Mouse (Mus musculus): ENCODE results near the gene Lypd6b. TPM values are rescaled to one million over a fixed set of nuclear protein-coding genes. Genes with fewer than 3 reads are reported as not detected.

Gene Lypd6b
- polyA plus RNA-seq, 1 experiment = 1.5 TPM

- Histone ChIP-seq H3K36me3 (ENCODE audit: control insufficient read depth, insufficient read depth, low read length) (no peaks in the 10 kb centered on the region), H3K4me1 (ENCODE audit: control insufficient read depth, insufficient read depth, low read length) (peaks cover 8% of the 10 kb centered on the region), H3K4me3 (ENCODE audit: insufficient read depth, low read depth, low read length) (no peak overlapping the region), H3K27ac (ENCODE audit: insufficient read depth, low read depth, low read length) (no peak overlapping the region), H3K27me3 (replicated peaks; ENCODE audit: control insufficient read depth, insufficient read depth, low read length) (no peaks in the 10 kb centered on the region)
- TF ChIP-seq POLR2A (IDR thresholded peaks at IDR 0.05; ENCODE audit: low read depth, low read length) (no peak), CTCF (conservative IDR thresholded peaks at IDR 0.05; ENCODE audit: insufficient read depth, insufficient read length, low read depth, low read length) (no peak)
- no peak for DNase-seq
- 83% methylated on average over 6 of the region's 6 CpGs for WGBS
These were observed 22.0 kb downstream of the Lypd6b start for GRCm38 (mm10) chr2:49809496-49809895.

DNA sequence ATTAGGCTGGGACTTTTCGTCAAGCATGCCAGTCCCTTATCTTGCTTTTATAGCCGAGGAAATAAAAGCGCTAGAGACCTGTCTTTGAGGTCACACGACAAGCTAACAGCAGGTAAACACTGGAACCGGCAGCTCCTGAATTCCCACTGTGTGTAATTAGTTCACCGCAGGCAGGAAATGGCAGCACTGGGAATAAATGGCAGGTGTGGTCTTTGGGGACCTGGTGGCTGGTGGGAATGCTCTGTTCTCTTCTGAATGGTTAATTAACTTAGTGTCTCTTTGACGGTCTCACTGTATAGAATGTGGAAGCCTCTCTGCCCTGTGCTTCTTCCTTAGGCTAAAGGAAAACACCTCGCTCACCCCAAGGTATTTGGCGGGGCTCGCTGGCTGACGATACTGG is 23.9 kb downstream of the Lypd6b start:
- Histone ChIP-seq H3K4me3 (ENCODE audit: insufficient read depth, low read depth, low read length) (no peak overlapping the region), H3K27ac (ENCODE audit: insufficient read depth, low read depth, low read length) (peak overlapping the region; percentile 66; the same call in 1 of the 2 replicates)

GRCm38 (mm10) chr2:49811871-49812363 is 24.4 kb downstream of the Lypd6b start:
- Histone ChIP-seq H3K36me3 (ENCODE audit: control insufficient read depth, insufficient read depth, low read length) (no peaks in the 10 kb centered on the region), H3K4me3 (ENCODE audit: insufficient read depth, low read depth, low read length) (no peak overlapping the region), H3K4me1 (ENCODE audit: control insufficient read depth, insufficient read depth, low read length) (peaks cover 6% of the 10 kb centered on the region), H3K27ac (ENCODE audit: insufficient read depth, low read depth, low read length) (peak overlapping the region; percentile 66; the same call in 1 of the 2 replicates), H3K27me3 (replicated peaks; ENCODE audit: control insufficient read depth, insufficient read depth, low read length) (no peaks in the 10 kb centered on the region)
- peak; percentile 69 for DNase-seq
- 13% methylated on average over 4 of the region's 4 CpGs for WGBS
- no peak for TF ChIP-seq POLR2A (IDR thresholded peaks at IDR 0.05; ENCODE audit: low read depth, low read length)
- no peak for TF ChIP-seq CTCF (conservative IDR thresholded peaks at IDR 0.05; ENCODE audit: insufficient read depth, insufficient read length, low read depth, low read length)

More for the DNA sequence above, 23.9 kb downstream of the Lypd6b start:
- no peaks in the 10 kb centered on the region for H3K36me3 ChIP-seq (ENCODE audit: control insufficient read depth, insufficient read depth, low read length)
- no peaks in the 10 kb centered on the region for H3K27me3 ChIP-seq (replicated peaks; ENCODE audit: control insufficient read depth, insufficient read depth, low read length)
- peaks cover 6% of the 10 kb centered on the region for H3K4me1 ChIP-seq (ENCODE audit: control insufficient read depth, insufficient read depth, low read length)
- TF ChIP-seq CTCF (conservative IDR thresholded peaks at IDR 0.05; ENCODE audit: insufficient read depth, insufficient read length, low read depth, low read length) (no peak), POLR2A (IDR thresholded peaks at IDR 0.05; ENCODE audit: low read depth, low read length) (no peak)
- 44% methylated on average over 11 of the region's 11 CpGs for WGBS
- DNase-seq = no peak

GRCm38 (mm10) chr2:49813151-49813550 is 25.7 kb downstream of the Lypd6b start:
- no peak overlapping the region for H3K4me3 ChIP-seq (ENCODE audit: insufficient read depth, low read depth, low read length)
- H3K36me3 ChIP-seq (ENCODE audit: control insufficient read depth, insufficient read depth, low read length) = no peaks in the 10 kb centered on the region
- H3K27me3 ChIP-seq (replicated peaks; ENCODE audit: control insufficient read depth, insufficient read depth, low read length) = no peaks in the 10 kb centered on the region
- 75% methylated on average over 4 of the region's 4 CpGs for WGBS
- no peak for DNase-seq
- no peak overlapping the region for H3K27ac ChIP-seq (ENCODE audit: insufficient read depth, low read depth, low read length)
- TF ChIP-seq CTCF (conservative IDR thresholded peaks at IDR 0.05; ENCODE audit: insufficient read depth, insufficient read length, low read depth, low read length) (no peak), POLR2A (IDR thresholded peaks at IDR 0.05; ENCODE audit: low read depth, low read length) (no peak)
- H3K4me1 ChIP-seq (ENCODE audit: control insufficient read depth, insufficient read depth, low read length) = peaks cover 6% of the 10 kb centered on the region

DNA sequence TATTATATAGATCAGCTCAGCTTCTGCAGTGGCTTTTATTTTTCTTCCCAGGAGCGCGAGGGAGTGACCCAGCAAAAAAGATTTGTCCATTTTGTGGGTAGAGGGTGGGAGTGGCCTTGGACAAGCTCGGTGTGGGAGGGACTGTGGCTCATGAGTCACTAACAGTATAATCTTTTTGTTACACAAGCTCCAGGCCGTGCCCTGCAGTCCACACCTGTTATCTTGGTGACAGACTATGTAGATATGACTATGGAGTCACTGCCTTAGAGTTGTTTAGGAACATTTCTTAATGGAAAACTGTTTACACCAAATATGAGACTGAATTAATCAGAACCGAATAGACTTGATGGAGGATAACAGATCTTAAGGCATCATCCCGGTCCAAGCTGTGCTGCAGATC is 26.5 kb downstream of the Lypd6b start:
- 59% methylated on average over 6 of the region's 6 CpGs for WGBS

GRCm38 (mm10) chr2:49815696-49816320 is 28.3 kb downstream of the Lypd6b start:
- H3K27ac ChIP-seq (ENCODE audit: insufficient read depth, low read depth, low read length) = no peak overlapping the region
- H3K27me3 ChIP-seq (replicated peaks; ENCODE audit: control insufficient read depth, insufficient read depth, low read length) = no peaks in the 10 kb centered on the region
- DNase-seq = no peak
- 90% methylated on average over 3 of the region's 3 CpGs for WGBS
- TF ChIP-seq CTCF (conservative IDR thresholded peaks at IDR 0.05; ENCODE audit: insufficient read depth, insufficient read length, low read depth, low read length) = no peak
- no peak for TF ChIP-seq POLR2A (IDR thresholded peaks at IDR 0.05; ENCODE audit: low read depth, low read length)
- H3K4me1 ChIP-seq (ENCODE audit: control insufficient read depth, insufficient read depth, low read length) = peaks cover 6% of the 10 kb centered on the region
- H3K4me3 ChIP-seq (ENCODE audit: insufficient read depth, low read depth, low read length) = no peak overlapping the region
- no peaks in the 10 kb centered on the region for H3K36me3 ChIP-seq (ENCODE audit: control insufficient read depth, insufficient read depth, low read length)

More for the DNA sequence above, 26.5 kb downstream of the Lypd6b start:
- Histone ChIP-seq H3K4me3 (ENCODE audit: insufficient read depth, low read depth, low read length) (no peak overlapping the region), H3K4me1 (ENCODE audit: control insufficient read depth, insufficient read depth, low read length) (peaks cover 6% of the 10 kb centered on the region), H3K27ac (ENCODE audit: insufficient read depth, low read depth, low read length) (no peak overlapping the region), H3K36me3 (ENCODE audit: control insufficient read depth, insufficient read depth, low read length) (no peaks in the 10 kb centered on the region), H3K27me3 (replicated peaks; ENCODE audit: control insufficient read depth, insufficient read depth, low read length) (no peaks in the 10 kb centered on the region)
- TF ChIP-seq CTCF (conservative IDR thresholded peaks at IDR 0.05; ENCODE audit: insufficient read depth, insufficient read length, low read depth, low read length) (no peak), POLR2A (IDR thresholded peaks at IDR 0.05; ENCODE audit: low read depth, low read length) (no peak)
- no peak for DNase-seq

GRCm38 (mm10) chr2:49816549-49816948 is 29.1 kb downstream of the Lypd6b start:
- DNase-seq = no peak
- no peaks in the 10 kb centered on the region for H3K27me3 ChIP-seq (replicated peaks; ENCODE audit: control insufficient read depth, insufficient read depth, low read length)
- peaks cover 6% of the 10 kb centered on the region for H3K4me1 ChIP-seq (ENCODE audit: control insufficient read depth, insufficient read depth, low read length)
- no peaks in the 10 kb centered on the region for H3K36me3 ChIP-seq (ENCODE audit: control insufficient read depth, insufficient read depth, low read length)
- no peak for TF ChIP-seq POLR2A (IDR thresholded peaks at IDR 0.05; ENCODE audit: low read depth, low read length)
- no peak for TF ChIP-seq CTCF (conservative IDR thresholded peaks at IDR 0.05; ENCODE audit: insufficient read depth, insufficient read length, low read depth, low read length)
- H3K27ac ChIP-seq (ENCODE audit: insufficient read depth, low read depth, low read length) = no peak overlapping the region
- no peak overlapping the region for H3K4me3 ChIP-seq (ENCODE audit: insufficient read depth, low read depth, low read length)
- WGBS = 93% methylated on average over 5 of the region's 5 CpGs

All from kidney, adult 2 months (tissue).